Mouse (Mus musculus): ENCODE data around the gene Plcl1.

Plcl1 gene

DNA sequence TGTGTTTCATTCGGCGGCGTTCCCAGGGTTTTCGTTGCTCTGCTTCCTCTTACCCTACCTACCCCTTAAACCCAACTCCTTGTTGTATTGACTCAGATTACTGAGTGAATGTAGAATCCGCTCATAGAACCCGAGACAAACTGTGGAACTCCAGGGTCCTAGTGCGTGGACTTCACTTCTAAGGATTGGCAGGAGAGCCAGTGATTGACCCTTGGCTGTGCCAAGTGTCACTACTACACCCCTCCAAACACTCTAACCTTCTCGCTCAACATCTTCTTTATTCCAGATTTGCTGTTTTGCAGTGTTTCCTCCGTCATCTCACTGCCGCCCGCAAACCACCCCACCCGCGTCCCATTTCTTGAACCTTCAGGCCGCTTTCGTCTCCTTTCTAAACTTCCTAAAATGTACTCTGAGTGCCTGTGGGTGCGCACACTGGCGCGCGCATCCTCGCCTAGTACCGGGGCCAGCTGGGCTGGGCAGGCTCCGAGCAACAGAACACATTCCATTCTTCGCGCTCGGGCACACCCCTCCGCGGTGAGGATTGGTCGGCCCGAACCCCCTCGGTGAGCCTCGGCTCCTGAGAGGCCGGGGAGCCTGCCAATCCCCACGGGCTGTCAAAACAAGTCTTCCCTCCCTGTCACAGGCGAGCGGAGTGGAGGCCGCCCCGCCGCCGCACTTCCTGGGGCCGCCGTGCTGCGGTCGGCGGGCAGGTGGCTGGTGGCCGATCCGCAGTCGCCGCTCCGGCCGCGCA is at the start of gene Plcl1:
Plcl1 (plus strand) TSS at position 650 of the 751 bp plus-strand sequence.
- peak; percentile 94 to 96 for DNase-seq (ENCODE audit: low spot score in 2 of 2)

DNA sequence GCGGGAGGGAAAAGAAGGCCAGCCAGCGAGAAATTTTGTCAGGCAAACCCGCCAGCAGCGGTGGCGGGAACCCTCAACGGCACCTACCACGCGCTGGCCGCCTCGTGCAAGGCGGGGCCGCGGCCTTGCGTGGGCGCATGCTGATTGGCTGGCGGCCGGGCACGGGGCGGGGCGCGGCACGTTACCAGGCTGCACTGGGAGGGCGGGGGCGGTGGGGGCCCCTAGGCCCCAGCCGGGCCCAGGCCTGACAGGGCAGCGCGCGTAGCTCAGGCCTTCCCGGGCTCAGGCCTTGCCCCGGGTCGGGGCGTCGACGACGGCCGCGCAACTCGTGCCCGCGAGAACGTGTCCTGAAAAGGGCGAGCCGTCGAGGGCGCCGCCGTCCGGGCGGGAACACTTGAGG is 43.1 kb upstream of the Plcl1 start:
- DNase-seq (ENCODE audit: low spot score in 2 of 2), result no peak

DNA sequence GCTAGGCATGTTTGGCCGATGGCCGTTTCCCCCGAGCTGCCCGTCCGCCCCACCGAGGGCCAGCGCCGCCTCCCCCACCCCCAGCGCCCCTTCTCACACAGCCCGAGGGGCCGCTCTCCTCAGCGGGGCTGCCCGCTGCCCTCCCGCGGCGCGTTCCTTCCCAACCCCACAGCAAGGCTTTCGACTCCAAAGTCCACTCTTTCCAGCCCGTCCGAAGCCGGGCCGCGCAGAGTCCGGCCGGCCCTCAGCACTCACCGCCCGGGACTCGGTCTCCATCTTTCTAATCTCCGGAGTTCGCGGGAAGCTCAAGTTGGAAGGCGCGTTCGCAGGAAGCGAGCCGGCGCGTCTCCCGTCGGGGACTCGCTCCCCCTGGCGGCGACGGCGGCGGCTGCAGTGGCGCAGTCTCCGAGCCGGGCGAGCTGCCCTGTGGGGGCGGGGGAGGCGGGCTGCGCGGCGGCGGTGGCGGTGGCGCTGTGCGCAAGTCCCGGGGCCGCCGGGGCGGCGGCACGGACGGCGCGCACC is 42.6 kb upstream of the Plcl1 start, which contains the start of gene Boll:
Boll (minus strand) TSS at position 426 of the 522 bp plus-strand sequence.
- peak; percentile 59 to 81 for DNase-seq (ENCODE audit: low spot score in 2 of 2)

DNA sequence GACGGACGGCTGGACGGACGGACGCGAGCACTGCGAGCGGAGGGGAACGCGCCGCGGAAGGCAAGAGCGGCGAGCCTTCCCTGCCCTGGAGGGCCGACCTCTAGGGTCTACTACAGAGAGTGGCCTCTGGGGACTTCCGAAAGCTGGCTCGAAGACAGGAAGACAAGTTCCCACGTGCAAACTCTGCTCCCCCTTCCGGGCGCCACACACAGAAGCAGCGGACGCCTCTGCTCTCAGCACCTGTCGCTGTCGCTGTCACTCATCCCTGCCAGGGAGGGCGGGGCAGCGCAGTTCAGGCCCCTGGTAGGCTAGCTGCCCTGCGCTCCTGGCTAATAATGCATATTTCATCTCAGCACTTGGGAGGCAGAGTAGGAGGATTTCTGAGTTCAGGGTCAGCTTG is 42.1 kb upstream of the Plcl1 start:
- no peak for DNase-seq (ENCODE audit: low spot score in 2 of 2)

DNA sequence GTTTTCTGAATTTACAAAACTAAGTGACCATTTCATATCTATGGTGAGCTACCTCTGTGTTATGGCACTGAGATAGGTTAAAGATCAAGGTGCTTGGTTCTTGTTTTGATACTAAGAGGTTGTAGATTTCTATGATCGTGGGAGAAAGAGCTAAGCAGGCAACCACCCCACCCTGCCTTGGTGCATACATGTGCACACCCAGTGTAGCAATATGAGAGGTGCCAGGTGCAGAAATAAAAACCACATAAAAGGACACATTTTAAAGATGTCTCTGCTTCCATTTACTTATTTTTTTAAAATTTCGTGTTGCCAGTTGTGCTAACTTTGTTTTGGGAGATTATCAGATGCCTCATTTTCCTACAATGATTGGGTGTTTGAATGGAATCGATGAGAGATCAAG is 33.1 kb upstream of the Plcl1 start:
- DNase-seq (ENCODE audit: low spot score in 2 of 2), result no peak

DNA sequence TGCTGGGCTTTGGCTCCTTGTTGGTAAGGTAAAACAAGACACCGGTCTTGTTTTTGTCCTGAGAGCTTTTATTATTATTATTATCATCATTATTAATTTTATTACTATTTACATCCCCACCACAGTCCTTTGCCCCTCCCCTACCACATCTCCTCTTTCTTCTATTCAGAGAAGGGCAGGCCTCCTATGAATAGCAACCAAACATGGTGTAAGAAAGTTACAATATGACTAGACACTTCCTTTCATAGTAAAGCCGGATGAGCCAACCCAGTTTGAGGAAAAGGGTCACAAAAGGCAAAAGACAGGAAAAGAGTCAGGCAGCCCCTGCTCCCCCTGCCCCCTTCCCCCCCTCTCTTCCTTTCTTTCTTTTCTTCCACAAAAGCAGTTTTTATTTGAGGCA is 25.2 kb upstream of the Plcl1 start:
- DNase-seq (ENCODE audit: low spot score in 2 of 2), result no peak

DNA sequence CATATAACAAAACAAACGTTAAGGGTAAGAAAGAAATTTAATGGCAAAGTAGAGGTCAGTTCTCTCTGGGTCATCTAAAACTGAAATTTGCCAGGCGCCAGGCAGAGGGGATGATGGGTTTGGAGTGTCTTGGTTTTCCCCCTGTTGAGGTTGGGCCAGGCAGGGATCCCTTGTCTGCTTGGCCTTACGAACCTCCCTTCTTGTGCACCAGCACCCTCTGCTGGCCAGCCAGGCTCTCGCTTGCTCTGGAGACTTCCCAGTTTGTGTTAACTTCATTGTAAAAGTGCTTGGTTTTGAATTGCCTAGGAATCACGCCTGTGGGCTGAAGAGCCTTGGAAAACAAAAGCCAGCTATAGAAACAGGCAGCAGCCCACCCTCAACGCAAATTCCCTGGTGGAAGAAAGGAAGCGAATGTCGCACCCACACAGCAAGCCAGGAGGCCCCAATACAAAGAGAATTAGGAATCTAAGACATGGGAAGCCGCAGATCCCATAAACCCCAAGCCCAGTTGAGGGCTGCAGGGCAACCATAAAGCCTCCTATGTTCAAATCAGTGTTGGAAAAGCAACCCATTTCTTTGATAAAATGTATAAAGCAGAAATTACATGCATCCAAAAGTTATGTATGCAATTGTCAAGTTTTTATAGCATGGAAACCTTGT is 22.5 kb upstream of the Plcl1 start:
- DNase-seq (ENCODE audit: low spot score in 2 of 2), result peak; percentile 64 to 87

DNA sequence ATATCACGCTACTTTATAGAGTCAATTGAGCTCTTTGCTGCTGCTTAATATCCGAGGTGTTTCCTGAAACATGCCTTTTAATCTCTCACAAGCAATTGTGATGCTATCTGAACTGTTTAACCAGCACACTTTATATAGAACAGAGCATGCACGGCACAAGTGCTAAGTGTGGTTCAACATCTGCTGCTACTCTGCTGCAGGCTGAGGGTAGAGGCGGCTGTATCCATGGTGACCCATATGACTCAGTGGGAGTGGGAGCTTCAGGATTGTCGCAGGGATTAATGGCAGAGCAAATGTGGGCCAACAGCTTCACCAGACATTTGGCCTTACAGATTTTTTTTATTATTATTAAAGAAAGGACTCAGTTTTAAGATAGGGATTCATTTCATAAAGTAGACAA is 5.8 kb upstream of the Plcl1 start:
- no peak for DNase-seq (ENCODE audit: low spot score in 2 of 2)

DNA sequence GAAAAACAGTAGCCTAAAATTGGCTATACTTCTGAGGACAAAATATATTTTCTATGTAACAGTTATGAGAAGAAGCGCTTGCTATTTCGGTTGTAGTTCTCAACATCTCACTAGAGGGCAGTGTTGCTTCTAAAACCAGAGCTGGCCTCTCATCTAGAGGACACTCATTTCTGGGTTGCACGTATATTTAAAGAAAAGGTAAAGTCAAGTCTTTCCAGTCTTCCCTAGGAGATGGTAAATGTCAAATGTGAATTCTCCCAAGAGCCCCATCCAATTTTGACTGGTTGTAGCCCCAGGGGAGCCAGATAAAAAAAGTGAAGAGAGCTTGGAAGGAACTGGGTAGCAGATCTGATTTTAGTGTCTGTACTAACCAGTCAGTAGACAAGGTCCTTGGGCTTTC is 1.3 kb upstream of the Plcl1 start:
- DNase-seq (ENCODE audit: low spot score in 2 of 2), result no peak

DNA sequence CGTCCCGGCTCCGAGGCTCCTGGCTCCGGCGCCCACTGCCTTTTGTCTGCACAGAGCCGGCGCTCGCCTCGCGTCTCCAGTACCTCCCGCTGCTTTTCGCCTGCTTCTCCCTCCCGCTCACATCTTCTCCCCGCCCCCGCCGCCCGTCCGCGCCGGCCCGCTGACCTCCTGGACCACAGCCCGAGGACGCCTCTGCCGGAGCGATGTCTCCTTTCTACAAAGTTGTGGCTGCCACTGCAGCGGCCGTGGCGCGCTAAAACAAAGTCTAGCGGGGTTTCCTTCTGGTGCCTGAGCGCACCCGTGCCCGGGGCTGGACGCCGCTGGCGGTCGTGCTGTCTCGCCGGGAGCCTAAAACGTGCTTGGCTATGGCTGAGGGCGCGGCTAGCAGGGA is 297 bp downstream of the Plcl1 start:
- DNase-seq (ENCODE audit: low spot score in 2 of 2), result peak; percentile 72 to 78

DNA sequence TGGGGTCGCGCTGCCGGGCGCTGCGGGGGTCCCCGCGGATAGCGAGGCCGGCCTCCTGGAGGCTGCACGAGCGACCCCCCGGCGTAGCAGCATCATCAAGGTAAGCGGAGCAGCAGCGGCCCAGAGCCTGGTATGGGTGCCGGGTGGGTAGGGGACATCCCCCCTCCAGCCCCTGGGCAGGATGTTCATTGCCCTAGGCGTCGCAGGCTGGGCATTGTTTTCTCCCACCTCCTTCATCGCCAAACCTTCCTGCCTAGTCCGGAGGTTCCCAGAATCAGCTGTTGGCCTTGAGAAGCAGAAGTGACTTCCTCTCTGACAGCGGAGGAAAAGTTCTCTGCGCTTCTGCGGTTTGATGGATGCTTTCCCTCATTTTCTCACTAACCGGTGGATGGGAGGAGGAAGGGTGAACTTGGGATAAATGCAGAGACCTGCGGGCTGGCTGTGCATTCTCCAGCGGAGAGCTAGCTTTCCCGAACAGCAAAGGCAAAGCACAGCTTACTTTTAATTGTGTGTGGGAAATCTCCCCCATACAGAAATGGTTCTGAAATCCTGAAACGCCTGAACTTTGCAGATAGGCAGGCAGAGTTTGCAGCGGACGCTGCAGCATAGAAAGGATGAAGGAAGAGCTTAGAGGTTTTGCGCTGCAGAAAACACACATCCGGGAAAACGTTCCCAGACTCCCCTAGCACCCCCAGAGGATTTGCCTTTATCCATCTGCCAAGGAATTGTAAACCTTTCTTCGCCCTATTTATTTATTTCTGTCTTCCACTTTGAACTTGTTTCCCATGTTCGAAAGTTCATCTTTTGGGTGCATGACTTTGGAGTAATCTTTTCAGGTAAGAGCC is 1.0 kb downstream of the Plcl1 start:
- peak in 1 of 2 experiments; percentile 20 for DNase-seq (ENCODE audit: low spot score in 2 of 2)

DNA sequence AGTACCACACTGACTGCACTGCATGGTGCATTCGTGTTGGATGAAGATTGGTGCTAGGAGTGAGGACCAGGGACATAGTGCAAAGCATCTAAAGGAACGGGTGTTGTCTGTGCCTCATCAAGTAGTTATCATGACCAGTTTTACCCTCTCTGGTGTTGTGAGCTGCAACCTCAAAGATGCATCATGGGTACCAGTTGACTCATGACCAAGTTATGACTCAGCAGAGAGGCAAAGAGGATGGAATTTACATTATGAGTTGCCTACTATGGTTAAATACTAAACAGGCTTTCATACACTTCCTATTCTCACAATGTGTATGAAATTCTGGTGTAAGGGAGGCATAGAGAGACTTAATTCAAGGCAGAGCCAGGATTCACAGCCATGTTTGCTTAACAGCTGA is 4.9 kb downstream of the Plcl1 start:
- no peak for DNase-seq (ENCODE audit: low spot score in 2 of 2)

DNA sequence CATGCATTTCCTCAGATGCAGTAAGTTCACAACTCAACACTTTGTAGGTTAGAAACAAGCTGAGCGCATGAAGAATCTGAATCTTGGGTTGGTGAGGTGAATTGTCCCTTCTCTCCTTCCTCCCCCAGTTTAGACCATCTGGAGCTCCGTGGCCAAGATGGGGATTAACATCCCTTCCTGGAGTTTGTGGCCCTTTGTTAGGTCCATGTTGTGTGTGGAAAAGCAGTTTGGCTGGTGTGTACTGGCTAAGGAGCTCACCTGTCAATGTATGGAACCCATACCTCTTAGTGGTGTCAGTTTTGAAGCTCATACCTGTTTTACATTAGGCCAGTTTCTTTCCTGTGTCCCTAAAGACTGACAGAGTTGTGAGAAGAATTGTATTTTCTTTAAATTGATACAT is 5.4 kb downstream of the Plcl1 start:
- no peak for DNase-seq (ENCODE audit: low spot score in 2 of 2)

DNA sequence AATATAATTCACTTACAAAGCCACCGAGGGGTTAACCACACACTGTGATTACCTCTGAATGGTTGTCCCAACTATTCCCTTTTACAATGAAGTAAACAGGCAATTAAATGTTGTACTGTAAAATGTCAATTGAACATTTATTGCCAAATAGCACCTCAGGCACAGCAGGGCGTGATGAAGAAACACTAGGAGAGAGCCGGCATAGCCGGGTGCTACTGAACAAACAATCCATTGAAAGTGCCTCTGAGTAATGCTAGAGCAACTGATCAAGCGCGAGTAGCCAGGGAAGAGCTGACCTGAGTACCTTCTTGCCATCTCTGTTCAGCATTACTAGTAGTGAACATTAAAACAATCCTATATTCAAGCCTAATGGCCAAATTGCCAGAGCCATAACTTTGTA is 6.8 kb downstream of the Plcl1 start:
- no peak for DNase-seq (ENCODE audit: low spot score in 2 of 2)

DNA sequence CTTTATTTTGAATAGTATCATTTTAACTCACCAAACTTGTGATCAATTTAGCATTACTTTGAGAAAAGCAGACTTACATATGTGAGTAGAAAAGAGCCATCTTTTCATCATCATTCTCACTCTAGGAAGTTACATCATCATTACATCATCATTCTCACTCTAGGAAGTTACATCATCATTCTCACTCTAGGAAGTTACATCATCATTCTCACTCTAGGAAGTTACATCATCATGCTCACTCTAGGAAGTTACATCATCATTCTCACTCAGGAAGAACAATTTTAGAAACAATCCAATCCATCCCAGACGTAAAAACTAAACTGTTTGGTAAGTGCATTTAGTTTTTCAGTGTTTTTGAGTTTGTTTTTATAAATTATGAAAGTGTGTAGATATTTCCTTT is 7.8 kb downstream of the Plcl1 start:
- no peak for DNase-seq (ENCODE audit: low spot score in 2 of 2)

DNA sequence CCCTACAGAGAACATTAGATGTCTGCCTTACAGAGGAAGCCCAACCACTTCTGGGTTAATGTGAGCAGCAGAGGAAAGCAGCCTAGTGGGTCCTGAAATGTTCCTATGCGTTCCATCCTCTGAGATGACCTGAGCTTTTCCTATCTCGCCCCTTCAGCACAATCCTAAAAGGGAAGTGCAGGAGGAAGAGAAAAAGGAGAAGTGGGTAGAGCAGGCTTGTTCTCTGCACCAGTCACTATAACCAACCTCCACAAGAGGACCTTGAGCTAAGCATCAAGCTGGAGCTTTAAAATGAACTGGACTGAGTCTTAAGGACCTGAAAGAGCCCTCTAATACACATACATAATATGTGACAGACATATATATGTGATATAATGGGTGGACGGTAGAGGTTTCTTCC is 13.2 kb downstream of the Plcl1 start:
- DNase-seq (ENCODE audit: low spot score in 2 of 2), result no peak

DNA sequence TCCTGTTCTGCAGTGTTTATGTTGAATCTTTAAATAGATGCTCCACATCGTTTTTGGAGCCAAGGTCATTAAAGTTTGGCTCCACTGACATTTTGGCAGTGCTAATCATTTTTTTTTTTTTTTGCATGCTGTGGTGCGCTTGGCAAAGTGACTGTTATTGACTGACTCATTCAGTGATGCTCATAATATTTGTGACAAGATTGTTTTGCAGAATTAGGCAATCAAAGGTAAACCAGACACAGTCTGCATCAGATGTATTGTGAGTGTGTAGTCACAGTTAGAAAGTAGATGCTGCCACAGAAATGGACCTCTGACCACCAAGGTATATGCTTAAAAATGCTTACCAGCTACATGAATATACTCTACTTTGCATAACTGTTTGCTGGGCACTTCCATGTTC is 21.9 kb downstream of the Plcl1 start:
- no peak for DNase-seq (ENCODE audit: low spot score in 2 of 2)

DNA sequence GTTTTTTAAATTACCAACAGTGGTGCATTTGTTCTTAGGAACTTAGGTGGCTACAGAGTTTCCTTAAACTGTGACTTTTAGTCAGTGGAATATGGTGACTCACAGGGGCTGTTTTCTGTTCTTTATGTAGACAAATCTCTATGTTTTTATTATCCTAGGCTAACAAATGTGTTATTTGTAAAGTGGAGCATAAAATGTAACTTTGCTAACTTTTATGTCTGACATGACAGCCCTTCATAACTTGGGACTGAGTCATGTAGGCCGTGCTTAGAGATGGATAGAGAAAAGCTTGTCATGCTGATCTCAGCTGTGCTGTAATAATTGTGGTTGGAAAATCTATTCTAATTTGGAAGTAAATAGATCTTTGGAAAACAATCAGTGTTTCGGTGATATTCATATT is 23.3 kb downstream of the Plcl1 start:
- no peak for DNase-seq (ENCODE audit: low spot score in 2 of 2)

DNA sequence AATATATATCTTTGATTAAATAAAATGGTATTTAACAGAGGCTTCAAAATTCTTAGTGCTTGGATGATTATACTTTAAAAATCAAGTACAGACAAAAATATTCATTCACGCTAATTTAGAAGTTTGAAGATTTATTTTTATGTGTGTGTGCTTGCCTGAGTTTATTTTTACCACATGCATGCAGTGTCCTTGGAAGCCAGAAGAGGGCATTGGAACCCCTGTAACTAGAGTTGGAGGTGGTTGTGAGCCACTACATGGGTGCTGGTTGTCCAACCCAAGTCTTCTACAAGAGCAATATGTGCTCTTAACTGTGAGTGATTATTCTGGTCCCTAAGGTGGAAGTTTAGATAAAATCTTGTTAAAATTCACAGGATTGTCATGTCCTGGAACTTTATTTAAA is 24.0 kb downstream of the Plcl1 start:
- DNase-seq (ENCODE audit: low spot score in 2 of 2), result no peak

DNA sequence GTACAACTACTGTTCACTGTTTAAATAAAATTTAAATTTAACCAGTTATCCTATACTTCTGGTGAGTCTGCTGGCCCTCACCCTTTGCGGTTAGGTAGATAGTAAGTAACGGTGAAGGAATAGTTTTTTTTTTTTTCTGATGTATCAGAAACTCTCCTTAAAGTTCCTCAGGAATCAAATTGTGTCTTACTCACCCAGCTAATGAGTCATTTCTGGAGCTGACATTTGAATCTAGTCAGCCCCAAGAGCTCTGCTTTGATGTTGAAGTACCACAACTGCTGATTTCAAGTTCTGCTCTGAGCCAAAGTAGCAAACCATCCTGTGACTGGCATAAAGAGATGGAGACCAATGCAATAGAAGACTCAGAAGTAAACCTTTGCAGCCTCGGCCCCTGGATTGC is 24.9 kb downstream of the Plcl1 start:
- no peak for DNase-seq (ENCODE audit: low spot score in 2 of 2)

DNA sequence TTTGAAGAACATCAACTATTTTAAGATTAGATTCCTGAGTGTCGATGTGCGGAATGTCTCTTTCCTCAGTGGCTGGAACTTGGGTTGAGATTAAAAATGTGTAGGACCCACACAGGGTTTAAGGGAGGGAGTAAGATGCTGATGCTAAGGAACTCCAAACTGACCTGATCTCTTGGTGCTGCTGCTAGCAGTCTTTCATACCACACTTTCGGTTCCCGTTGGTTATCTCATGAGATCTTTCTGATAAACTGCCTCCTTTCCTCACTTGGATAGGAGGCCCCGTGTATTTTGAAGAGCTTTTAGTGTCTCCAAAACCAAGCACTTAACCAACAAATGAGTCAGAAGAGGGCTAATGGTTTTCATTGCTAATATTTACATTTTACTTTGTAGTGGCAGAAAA is 30.9 kb downstream of the Plcl1 start:
- DNase-seq (ENCODE audit: low spot score in 2 of 2), result no peak

DNA sequence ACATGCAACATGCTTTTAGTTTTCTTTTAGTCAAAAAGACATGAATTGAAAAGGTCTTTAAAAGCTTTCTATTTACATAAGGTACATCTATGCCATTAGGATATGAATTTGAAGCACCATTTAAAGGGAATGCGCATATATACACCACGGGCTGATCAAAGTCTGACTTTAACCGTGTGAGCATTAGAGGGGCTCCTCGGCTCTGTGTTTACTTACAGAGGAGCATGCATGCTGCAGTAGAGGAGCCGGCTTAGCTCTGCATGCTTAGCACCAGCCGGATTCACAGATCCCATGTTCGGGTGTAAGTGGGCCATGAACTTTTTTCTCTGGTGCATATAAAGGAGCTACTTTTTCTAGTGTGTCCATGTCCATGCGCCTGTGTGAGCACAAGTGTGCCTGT is 31.4 kb downstream of the Plcl1 start:
- no peak for DNase-seq (ENCODE audit: low spot score in 2 of 2)

Measured in urinary bladder, postnatal 4 days (tissue).